Mouse (Mus musculus) kidney, adult 2 months (tissue): ENCODE data around the gene Adamts7.

ENCODE experiments used
- CTCF ChIP-seq: fragments of 200-500 bp; conservative IDR thresholded peaks from 2 replicates; pipeline ENCODE4 v1.5.1; 2011; ENCODE audit warnings: low read depth, mild to moderate bottlenecking, control low read depth, low read length, moderate library complexity, mixed read lengths; ENCODE audit not compliant: insufficient read depth, insufficient read length
- POLR2A ChIP-seq: fragments of 200-500 bp; IDR thresholded peaks from one replicate; pipeline ENCODE4 v1.6.1; 2011; ENCODE audit warnings: low read depth, low read length, control low read depth

DNA sequence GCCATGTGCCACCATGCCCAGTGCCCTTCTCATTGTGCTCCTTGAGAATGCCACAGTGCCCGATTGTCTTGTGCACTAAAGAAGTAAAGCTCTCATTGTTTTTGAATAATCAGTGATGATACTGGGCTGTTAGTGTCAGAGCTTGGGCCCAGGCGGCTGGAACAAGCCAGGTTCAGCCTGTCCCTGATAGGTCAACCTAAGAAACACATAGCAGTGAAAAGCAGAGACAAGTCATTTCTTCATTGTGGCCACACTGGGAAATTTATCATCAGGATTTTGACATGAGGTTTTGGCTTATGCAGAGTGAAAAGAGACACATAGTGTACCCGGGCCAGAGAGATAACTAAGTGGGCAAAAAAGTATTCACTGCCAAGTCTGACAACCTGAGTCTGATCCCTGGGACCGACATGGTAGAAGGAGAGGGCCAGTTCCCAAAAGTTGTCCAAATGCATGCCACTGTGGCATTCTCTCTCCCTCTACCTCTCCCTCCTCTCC is 40.6 kb upstream of the Adamts7 start:
- TF ChIP-seq POLR2A (no peak), CTCF (no peak)
